Mouse (Mus musculus) liver, adult 2 months (tissue): Measurements from ENCODE around the gene Dync2li1.

ENCODE experiments used
- CTCF ChIP-seq: fragments of 200-500 bp; IDR thresholded peaks from 2 replicates; pipeline ENCODE4 v1.5.1; 2011; ENCODE audit warnings: low read depth, low read length, control low read depth
- POLR2A ChIP-seq: fragments of 200-500 bp; IDR thresholded peaks from 2 replicates; pipeline ENCODE4 v1.6.1; 2011; ENCODE audit warnings: low read length, control low read depth; ENCODE audit not compliant: insufficient read depth; ENCODE audit errors: extremely low read depth

GRCm38 (mm10) chr17:84687994-84688393, 61.7 kb downstream of the Dync2li1 start:
- TF ChIP-seq CTCF (no peak), POLR2A (no peak)
